Mouse (Mus musculus): ENCODE data around the gene Flrt2. TPM values are rescaled to one million over a fixed set of nuclear protein-coding genes. Genes with fewer than 3 reads are reported as not detected.

Gene Flrt2
- polyA plus RNA-seq, 2 experiments from 2014 or later = 0.04 TPM; not detected in 1

- ATAC-seq = no peak
These were observed 45.5 kb downstream of the Flrt2 start for GRCm38 (mm10) chr12:95737571-95737970.

GRCm38 (mm10) chr12:95738031-95738430, 46.0 kb downstream of the Flrt2 start:
- no peak for ATAC-seq

GRCm38 (mm10) chr12:95738491-95739135, 46.6 kb downstream of the Flrt2 start:
- ATAC-seq = no peak

- ATAC-seq = no peak
These were observed 47.7 kb downstream of the Flrt2 start for GRCm38 (mm10) chr12:95739739-95740138.

- no peak for ATAC-seq
These were observed 49.3 kb downstream of the Flrt2 start for GRCm38 (mm10) chr12:95741296-95741695.

- ATAC-seq = no peak
These were observed 52.3 kb downstream of the Flrt2 start for GRCm38 (mm10) chr12:95744307-95744706.

GRCm38 (mm10) chr12:95746856-95747579, 55.0 kb downstream of the Flrt2 start:
- ATAC-seq = no peak

GRCm38 (mm10) chr12:95748760-95749159, 56.7 kb downstream of the Flrt2 start:
- ATAC-seq = no peak

- no peak for ATAC-seq
These were observed 57.2 kb downstream of the Flrt2 start for GRCm38 (mm10) chr12:95749248-95749647.

GRCm38 (mm10) chr12:95759212-95759746, 67.3 kb downstream of the Flrt2 start:
- ATAC-seq = no peak

- ATAC-seq = no peak
These were observed 73.2 kb downstream of the Flrt2 start for GRCm38 (mm10) chr12:95765255-95765654.

- no peak for ATAC-seq
These were observed 77.0 kb downstream of the Flrt2 start for GRCm38 (mm10) chr12:95769041-95769440.

- no peak for ATAC-seq
These were observed 78.2 kb downstream of the Flrt2 start for GRCm38 (mm10) chr12:95770251-95770650.

- ATAC-seq = no peak
These were observed 98.1 kb downstream of the Flrt2 start for GRCm38 (mm10) chr12:95790146-95790545.

GRCm38 (mm10) chr12:95816660-95817059, 124.6 kb downstream of the Flrt2 start:
- ATAC-seq = no peak

Data from activated CD4-positive, CD25-positive, alpha-beta regulatory T cell, adult 4 months (primary cell).